Mouse (Mus musculus) left cerebral cortex, adult 18-20 months (tissue): ENCODE data around the gene Selplg. TPM values are rescaled to one million over a fixed set of nuclear protein-coding genes. Genes with fewer than 3 reads are reported as not detected.

Experiments
- DNase-seq, 2 experiments: peaks; one replicate each; pipeline ENCODE4 v3.0.0; 2021 to 2022; ENCODE audit warnings: low spot score in 2 of 2, mixed read lengths in 1 of 2
- long read RNA-seq, 2 experiments: library from polyadenylated mRNA; stranded (forward); transcript quantifications; one replicate each; pipeline ENCODE4 v2.0.0; 2021
- total RNA-seq, 2 experiments: library from RNA; stranded (reverse); gene quantifications; 2 replicates each; pipeline ENCODE4 v1.2.3; 2021

The Selplg gene
- 10 to 100 TPM; 26.3 to 27.5 TPM for total RNA-seq
- long read RNA-seq, experiment 1, transcript Selplg-201 (2 exons, 1,855 nt), result major isoform, 89 of 93 reads
- long read RNA-seq, experiment 1, partial matches to known transcripts, result 0 of 93 reads
- long read RNA-seq, experiment 1, other reads (novel, unspliced or antisense), result 3 of 93 reads
- long read RNA-seq, experiment 2, transcript Selplg-201 (2 exons, 1,855 nt), result major isoform, 44 of 51 reads
- long read RNA-seq, experiment 2, partial matches to known transcripts, result 0 of 51 reads
- long read RNA-seq, experiment 2, other reads (novel, unspliced or antisense), result 7 of 51 reads

DNA sequence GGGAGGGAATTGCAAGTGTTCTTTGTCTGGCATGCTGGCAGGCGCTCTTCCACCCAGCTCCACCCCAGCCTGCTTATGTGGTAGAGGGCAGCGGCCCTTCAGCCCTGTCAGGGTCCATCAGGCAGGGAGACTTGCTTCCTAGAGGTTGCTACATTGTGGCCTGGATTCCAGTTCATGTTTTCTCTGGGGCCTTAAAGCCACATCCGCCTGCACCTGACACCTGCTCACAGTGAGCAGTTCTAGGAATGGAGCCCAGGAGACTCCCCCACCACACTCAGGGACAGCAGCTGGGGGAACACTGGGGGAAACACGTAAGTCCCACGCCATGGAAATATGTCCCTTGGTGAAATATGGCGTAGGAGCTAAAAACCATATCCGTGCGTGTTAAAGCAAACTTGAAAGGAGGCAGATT is at the start of gene Selplg:
Gene Selplg, minus strand, starts transcription at position 155 of the 412 bp plus-strand sequence.
- no peak for DNase-seq

GRCm38 (mm10) chr5:113881136-113881535 is 48.7 kb upstream of the Selplg start:
- no peak for DNase-seq

- DNase-seq, result no peak
Observed at GRCm38 (mm10) chr5:113878943-113879617, 46.6 kb upstream of the Selplg start.

- no peak for DNase-seq
Observed at GRCm38 (mm10) chr5:113877565-113877964, 45.1 kb upstream of the Selplg start.

- DNase-seq, result no peak
Observed at GRCm38 (mm10) chr5:113876176-113876575, 43.7 kb upstream of the Selplg start.

GRCm38 (mm10) chr5:113875625-113876024 is 43.2 kb upstream of the Selplg start:
- no peak for DNase-seq

- DNase-seq, result no peak
Observed at GRCm38 (mm10) chr5:113874063-113875024, 41.9 kb upstream of the Selplg start.

- DNase-seq, result peak; percentile 52 to 56
Observed at GRCm38 (mm10) chr5:113872936-113873912, 40.8 kb upstream of the Selplg start.

DNA sequence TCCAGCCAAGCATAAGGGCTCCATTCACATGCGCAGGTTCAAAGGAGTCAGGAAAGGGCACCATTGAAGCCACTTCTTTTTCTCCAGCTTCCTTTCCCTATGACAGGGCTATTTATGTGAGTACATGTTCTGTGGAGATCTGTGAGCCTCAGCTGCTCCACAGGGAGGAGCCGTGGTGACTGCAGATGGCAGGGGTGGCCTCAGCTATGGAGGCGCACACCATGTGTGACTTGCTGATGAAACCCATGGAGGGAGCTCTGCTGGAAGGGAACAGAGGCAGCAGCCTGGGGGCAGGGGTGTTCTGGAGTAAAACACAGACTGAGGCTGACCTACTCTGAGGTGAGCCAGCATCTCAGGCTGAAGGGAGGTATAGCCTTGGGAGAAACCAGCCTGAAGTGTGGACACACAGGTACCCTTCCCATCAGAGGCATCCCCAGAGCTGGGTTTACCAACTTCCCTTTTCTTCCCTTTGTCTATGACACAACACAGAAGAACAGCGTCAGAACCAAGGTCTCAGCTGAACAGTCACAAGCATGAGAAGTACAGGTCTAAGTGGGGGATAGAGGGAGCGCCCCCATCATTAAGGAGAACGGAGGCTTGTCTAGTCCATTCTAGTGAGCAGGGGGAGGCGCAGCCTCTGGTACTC is 39.6 kb upstream of the Selplg start:
- DNase-seq, result peak in 1 of 2 experiments; percentile 37

GRCm38 (mm10) chr5:113870393-113871040 is 38.1 kb upstream of the Selplg start:
- no peak for DNase-seq

- no peak for DNase-seq
Observed at GRCm38 (mm10) chr5:113869132-113869531, 36.7 kb upstream of the Selplg start.

- no peak for DNase-seq
Observed at GRCm38 (mm10) chr5:113864992-113865391, 32.5 kb upstream of the Selplg start.

DNA sequence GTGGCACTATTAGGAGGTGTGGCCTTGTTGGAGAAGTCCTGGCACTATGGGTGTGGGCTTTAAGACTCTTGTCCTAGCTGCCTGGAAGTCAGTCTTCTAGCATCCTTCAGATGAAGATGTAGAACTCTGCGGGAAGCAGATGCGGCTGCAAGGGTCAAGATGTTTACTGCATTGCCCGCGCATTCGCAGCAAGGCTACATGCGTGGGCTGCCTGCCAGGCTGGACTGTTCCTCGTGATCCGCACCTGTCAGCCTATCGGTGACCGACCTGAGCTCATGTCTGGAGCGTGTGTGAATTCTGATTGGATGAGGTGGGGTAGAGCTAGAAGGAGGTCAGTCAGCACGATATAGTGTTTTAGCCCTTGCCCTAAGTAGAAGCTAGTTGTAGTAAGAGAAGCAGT is 31.6 kb upstream of the Selplg start:
- DNase-seq, result no peak

DNA sequence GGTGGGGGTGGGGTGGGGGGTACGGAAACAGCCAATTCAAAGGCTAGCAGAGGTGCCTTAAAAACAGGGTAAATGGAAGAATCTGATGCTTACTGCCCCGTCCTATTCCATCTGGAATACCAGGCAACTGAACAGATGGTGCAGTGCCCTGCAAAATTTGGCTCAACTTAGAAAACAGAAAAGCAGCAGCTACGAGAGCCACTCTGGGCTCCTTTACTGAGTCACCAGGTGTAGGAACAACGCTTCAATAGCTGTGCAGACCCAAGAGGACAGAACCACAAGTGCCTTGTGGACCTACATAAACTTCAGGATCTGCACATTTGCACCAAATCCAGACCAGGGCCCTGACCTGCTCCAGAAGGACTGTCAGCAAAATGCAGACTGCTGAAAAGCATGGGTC is 30.0 kb upstream of the Selplg start:
- peak in 1 of 2 experiments; percentile 36 for DNase-seq

DNA sequence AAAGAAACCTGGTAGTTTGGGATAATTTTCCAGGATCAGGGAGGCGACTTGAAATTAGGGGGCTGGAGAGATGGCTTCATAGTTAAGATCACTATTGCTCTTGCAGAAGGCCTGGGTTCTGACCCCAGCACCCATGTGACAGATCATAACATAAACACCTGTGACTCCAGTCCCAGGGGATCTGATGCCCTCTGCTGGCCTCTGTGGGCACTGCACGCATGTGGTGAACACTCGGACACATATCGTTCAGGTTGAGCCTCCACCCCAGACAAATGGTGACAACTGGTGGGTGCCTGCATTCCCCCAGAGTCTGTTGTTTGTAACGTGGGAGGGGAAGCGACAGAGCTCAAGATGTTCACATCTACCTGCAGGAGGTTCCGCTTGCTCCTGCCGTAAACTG is 28.9 kb upstream of the Selplg start:
- no peak for DNase-seq

DNA sequence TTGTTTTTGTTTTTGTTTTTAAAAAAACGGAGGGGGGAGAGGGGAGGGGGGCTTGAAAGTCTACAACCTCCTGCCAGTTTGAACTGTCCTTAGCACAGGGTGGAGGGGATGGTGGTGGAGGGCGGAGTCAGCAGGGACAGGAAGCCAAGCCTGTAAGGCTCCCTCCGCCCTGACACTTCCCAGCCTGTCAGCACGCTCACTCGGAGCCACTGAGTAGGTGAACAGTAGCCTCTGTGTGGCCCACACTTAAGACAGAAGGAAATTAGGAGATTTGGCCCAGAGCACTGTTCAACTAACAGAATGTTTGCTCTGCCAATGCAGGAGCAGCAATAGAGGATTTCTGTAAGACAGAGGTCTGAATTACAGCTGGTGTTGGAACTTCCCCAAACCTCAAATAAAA is 26.5 kb upstream of the Selplg start:
- DNase-seq, result no peak

DNA sequence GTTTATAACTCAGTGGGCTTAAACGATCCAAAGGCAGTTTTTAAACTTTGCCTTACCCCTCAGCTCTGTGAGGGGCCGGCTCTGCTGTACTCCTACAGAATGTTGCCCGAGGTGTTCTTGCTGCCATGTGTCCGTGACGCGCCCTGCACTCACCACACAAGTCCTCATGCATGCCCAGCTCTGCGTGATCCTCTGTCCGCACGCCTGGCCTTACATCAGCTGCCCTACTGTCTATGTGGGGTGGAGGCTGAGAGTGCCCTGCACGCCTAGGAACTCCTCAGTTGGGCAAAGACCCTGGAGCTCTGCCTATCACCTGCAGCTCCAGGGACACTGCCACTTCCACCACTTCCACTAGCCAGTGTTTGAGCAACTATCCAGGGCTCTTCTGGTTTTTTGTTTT is 26.1 kb upstream of the Selplg start:
- DNase-seq, result no peak

DNA sequence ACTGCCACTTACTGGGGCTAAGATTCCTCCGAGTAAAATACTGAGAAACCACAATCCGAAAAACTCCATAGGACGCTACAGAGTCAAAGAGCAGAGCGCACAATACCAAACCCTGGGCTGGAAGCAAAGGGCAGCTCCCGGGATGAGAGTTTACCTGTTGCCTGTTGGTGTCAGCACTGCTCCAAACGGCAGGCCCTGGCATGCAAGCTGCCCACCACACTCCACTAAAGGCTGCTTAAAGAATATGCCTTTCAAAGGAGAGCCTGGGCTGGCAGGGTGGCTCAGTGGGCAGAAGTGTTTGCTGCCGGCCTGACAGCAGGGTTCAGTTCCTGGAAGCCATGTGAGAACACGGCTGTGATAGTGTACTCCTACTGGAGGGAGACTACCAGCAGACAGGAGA is 25.2 kb upstream of the Selplg start:
- DNase-seq, result no peak

DNA sequence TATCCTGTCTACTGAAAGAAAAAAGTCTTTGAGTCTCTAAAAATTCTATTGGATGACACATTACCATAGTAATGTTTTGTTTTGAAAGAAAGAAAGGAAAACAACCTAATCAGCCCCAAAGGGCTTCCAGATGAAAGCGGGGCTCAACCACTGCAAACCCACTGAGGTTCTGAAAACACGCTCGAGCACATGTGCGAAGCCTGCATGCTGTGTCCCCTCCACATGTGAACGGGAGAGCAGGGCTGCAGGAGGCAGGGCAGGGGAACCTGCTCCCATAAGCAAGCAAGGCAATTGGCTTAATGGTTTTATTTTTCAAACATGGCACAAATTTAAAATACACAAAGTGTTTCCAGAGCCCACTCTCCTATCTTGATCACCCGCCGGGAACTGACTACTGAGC is 24.2 kb upstream of the Selplg start:
- no peak for DNase-seq
